Mouse (Mus musculus): ENCODE data around the gene Schip1. TPM values are rescaled to one million over a fixed set of nuclear protein-coding genes. Genes with fewer than 3 reads are reported as not detected.

Gene Schip1
- polyA plus RNA-seq, 1 experiment from 2014 or later = 60.3 TPM

DNA sequence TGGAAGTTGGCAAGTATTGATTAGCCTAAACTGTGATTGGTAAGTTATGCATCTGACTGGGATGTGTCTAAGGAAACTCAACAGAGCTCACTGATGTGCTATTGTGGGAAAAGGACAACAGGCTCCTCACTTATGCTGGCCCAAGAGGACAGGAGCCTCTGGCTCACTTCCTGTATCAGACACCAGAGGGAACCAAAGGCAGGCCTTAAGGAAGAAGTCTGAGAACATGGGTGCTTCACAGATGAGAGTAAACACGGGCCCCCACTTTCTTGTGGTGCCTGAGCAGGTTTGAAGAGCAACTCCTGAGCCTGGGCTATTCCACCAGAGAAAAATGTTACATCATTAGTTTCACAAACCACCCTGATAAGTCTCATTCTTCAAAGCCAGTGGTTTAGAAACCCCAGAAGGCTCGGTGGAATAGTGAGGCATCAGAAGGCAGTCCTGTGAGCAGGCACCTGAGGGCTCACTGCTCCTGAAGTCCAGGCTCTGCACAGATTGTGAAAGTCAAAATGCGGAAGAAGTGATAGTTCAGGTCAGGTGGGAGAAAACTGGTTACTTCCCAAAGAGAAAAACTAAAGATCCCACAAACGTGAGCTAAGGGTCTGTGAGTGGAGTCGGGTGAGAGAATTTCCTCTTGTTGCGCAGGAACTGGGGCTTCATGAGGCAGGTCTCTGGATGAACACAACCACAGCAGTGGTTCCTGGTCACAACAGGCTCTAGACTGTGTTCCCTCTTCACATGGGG is 582.0 kb downstream of the Schip1 start:
- H3K4me2 ChIP-seq (ENCODE audit: low read depth, low read length) = no peak overlapping the region
- ATAC-seq (replicated peaks; ENCODE audit: extremely low read depth, insufficient read depth, low FRiP score) = no peak
- H3K4me3 ChIP-seq (ENCODE audit: low read length) = no peak overlapping the region
- H3K36me3 ChIP-seq (ENCODE audit: control insufficient read depth, insufficient read depth) = no peaks in the 10 kb centered on the region
- no peak overlapping the region for H3K27ac ChIP-seq (ENCODE audit: low read length)
- no peaks in the 10 kb centered on the region for H3K27me3 ChIP-seq (ENCODE audit: control insufficient read depth, insufficient read depth, low read length)
- no peak overlapping the region for H3K9ac ChIP-seq (ENCODE audit: low read length)
- H3K4me1 ChIP-seq (ENCODE audit: control insufficient read depth, insufficient read depth, low read length) = no peaks in the 10 kb centered on the region
- 74% methylated on average over 6 of the region's 6 CpGs for whole genome bisulfite sequencing
- 0 out of 2 replicates have a peak, but pooled peaks cover 3% of the 10 kb centered on the region for H3K9me3 ChIP-seq (replicated peaks; ENCODE audit: control insufficient read depth, low read length)

DNA sequence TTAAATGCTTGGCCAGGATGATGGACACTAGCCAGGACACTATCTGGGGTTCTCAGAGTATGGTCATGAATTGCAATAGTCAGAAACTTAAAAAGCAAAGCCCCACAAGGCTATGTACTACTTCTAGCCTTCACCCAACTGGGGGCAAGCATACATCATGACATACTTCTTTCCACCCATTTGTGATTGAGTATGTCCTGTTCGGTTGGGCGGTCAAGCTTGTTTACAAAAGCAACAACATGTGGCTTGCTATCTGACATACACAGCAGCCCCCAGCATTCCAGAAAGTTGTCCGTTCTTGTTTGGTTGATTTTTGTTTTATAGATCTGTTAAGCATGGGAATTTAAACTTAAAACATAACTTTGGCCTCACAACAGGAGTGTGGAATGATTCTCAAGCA is 582.7 kb downstream of the Schip1 start:
- Histone ChIP-seq H3K9ac (ENCODE audit: low read length) (no peak overlapping the region), H3K36me3 (ENCODE audit: control insufficient read depth, insufficient read depth) (no peaks in the 10 kb centered on the region), H3K4me2 (ENCODE audit: low read depth, low read length) (no peak overlapping the region), H3K27me3 (ENCODE audit: control insufficient read depth, insufficient read depth, low read length) (no peaks in the 10 kb centered on the region), H3K9me3 (replicated peaks; ENCODE audit: control insufficient read depth, low read length) (0 out of 2 replicates have a peak, but pooled peaks cover 3% of the 10 kb centered on the region), H3K4me1 (ENCODE audit: control insufficient read depth, insufficient read depth, low read length) (no peaks in the 10 kb centered on the region), H3K4me3 (ENCODE audit: low read length) (no peak overlapping the region), H3K27ac (ENCODE audit: low read length) (no peak overlapping the region)
- 77% methylated on average over 3 of the region's 3 CpGs for WGBS
- no peak for ATAC-seq (replicated peaks; ENCODE audit: extremely low read depth, insufficient read depth, low FRiP score)

DNA sequence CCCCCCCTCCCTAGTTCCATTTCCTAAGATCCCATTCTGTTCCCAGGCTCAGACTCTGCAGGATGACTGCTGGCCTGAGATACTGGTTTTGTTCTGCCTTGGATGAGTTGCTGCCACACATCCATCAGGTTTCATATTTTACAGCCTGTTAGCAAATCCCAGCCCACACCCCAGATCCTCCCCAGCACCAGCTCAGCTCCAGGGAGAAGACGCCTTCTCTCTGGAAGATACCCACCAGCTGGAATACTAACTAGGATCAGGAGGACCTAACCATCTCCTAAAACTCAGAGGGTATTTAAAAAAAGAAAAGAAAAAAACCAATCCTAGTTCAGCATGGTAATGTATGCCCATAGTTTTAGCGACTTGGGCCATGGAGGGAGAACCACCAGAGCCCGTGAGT is 585.6 kb downstream of the Schip1 start:
- no peak for ATAC-seq (replicated peaks; ENCODE audit: extremely low read depth, insufficient read depth, low FRiP score)
- Histone ChIP-seq H3K27ac (ENCODE audit: low read length) (no peak overlapping the region), H3K9me3 (replicated peaks; ENCODE audit: control insufficient read depth, low read length) (no peaks in the 10 kb centered on the region), H3K4me1 (ENCODE audit: control insufficient read depth, insufficient read depth, low read length) (no peaks in the 10 kb centered on the region), H3K9ac (ENCODE audit: low read length) (no peak overlapping the region), H3K36me3 (ENCODE audit: control insufficient read depth, insufficient read depth) (no peaks in the 10 kb centered on the region), H3K4me2 (ENCODE audit: low read depth, low read length) (no peak overlapping the region), H3K4me3 (ENCODE audit: low read length) (no peak overlapping the region), H3K27me3 (ENCODE audit: control insufficient read depth, insufficient read depth, low read length) (no peaks in the 10 kb centered on the region)
- 87% methylated on average over 3 of the region's 3 CpGs for whole genome bisulfite sequencing

DNA sequence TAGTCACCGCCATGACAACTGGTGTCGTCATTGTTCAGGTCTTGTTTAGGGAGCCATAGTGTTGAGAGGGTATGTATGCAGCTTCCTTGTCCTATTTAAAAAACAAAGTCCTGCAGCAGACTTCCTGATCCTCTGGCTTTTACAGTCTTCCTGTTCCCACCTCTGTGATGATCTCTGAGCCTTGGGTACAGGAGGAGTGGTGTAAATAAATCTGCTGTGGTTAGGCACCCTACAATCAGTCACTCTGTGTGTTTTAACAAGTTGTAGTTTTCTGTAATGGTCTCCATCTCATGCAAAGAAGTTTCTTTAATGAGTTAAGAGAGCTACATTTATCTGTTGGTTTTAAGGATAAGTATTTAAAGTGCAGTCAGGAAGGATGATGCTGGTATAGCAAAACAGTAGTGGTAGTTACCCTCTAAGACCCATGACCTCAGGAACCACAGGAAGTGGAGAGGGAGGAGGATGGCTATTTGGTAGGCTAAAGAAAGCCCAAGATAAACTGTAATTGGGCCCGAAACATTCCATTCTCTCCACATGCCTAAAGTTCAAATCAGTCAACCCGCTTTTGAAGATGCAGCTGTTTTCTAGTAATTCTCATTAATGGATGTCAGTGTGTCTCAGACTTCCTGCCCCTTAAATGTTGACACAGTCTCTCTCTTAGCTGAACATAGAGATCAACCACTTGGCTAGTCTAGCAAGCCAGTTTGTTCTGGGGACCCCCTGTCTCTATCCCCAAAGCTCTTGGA is 592.2 kb downstream of the Schip1 start:
- H3K4me1 ChIP-seq (ENCODE audit: control insufficient read depth, insufficient read depth, low read length) = 0 out of 2 replicates have a peak, but pooled peaks cover 6% of the 10 kb centered on the region
- no peaks in the 10 kb centered on the region for H3K36me3 ChIP-seq (ENCODE audit: control insufficient read depth, insufficient read depth)
- no peak overlapping the region for H3K27ac ChIP-seq (ENCODE audit: low read length)
- H3K27me3 ChIP-seq (ENCODE audit: control insufficient read depth, insufficient read depth, low read length) = no peaks in the 10 kb centered on the region
- no peak overlapping the region for H3K9ac ChIP-seq (ENCODE audit: low read length)
- no peak overlapping the region for H3K4me2 ChIP-seq (ENCODE audit: low read depth, low read length)
- no peak overlapping the region for H3K4me3 ChIP-seq (ENCODE audit: low read length)
- whole genome bisulfite sequencing = 66% methylated on average over 4 of the region's 4 CpGs
- ATAC-seq (replicated peaks; ENCODE audit: extremely low read depth, insufficient read depth, low FRiP score) = no peak
- no peaks in the 10 kb centered on the region for H3K9me3 ChIP-seq (replicated peaks; ENCODE audit: control insufficient read depth, low read length)

DNA sequence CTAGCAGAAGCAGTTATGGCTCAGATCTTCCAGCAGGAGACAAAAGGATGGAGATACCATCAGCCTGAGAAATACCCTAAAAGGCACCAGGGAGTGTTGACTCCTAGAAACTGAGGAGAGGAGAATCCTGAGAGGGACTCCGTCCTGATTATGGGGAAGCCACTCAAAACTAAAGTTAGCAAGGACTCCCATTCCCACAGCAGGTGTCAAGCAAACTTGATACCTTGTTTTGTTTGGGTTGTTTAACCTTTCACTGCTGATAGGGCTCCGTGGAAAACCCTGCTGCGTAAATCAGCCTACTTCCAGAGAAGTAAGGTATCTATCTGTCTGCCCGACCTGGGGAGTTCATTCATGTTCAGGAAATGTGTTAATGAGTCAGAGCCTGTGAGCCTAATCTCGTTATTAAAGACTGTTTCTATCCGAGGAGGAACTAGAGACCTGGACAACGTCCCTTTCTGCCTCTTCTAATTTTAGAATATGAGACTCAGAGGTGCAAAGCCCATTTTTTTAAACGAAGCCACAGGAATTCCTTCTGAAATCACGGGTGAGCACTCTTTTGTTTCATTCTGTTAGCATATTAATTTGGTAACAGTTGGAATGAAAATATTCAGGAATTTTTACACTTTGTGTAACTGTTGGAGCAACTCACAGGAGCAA is 593.1 kb downstream of the Schip1 start:
- Histone ChIP-seq H3K4me2 (ENCODE audit: low read depth, low read length) (peak overlapping the region; percentile 6; the same call in 1 of the 2 replicates), H3K27ac (ENCODE audit: low read length) (no peak overlapping the region), H3K4me3 (ENCODE audit: low read length) (no peak overlapping the region), H3K36me3 (ENCODE audit: control insufficient read depth, insufficient read depth) (no peaks in the 10 kb centered on the region), H3K27me3 (ENCODE audit: control insufficient read depth, insufficient read depth, low read length) (no peaks in the 10 kb centered on the region), H3K9ac (ENCODE audit: low read length) (no peak overlapping the region), H3K4me1 (ENCODE audit: control insufficient read depth, insufficient read depth, low read length) (0 out of 2 replicates have a peak, but pooled peaks cover 6% of the 10 kb centered on the region), H3K9me3 (replicated peaks; ENCODE audit: control insufficient read depth, low read length) (no peaks in the 10 kb centered on the region)
- 9% methylated on average over 9 of the region's 9 CpGs for WGBS
- ATAC-seq (replicated peaks; ENCODE audit: extremely low read depth, insufficient read depth, low FRiP score) = no peak

DNA sequence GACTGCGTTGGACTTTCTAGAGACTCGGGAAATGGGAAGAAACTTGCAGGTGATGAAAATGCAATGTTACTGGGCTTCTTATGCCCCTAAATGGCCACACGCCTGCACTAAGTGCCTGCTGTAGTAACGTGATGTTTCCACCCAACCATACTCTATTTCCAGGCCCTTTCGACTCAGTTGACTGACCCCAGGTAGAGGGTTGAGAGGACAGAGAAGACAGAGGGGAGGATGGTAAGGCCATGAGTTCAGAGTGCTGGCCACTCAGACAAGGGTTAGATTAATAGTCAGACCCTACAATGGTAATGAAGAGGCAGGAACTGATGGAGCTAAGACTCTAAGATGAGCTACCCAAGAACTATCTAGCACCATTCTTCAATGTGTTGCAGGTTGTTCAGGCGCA is 595.4 kb downstream of the Schip1 start:
- no peaks in the 10 kb centered on the region for H3K9me3 ChIP-seq (replicated peaks; ENCODE audit: control insufficient read depth, low read length)
- no peaks in the 10 kb centered on the region for H3K27me3 ChIP-seq (ENCODE audit: control insufficient read depth, insufficient read depth, low read length)
- no peaks in the 10 kb centered on the region for H3K36me3 ChIP-seq (ENCODE audit: control insufficient read depth, insufficient read depth)
- no peak overlapping the region for H3K27ac ChIP-seq (ENCODE audit: low read length)
- no peak overlapping the region for H3K9ac ChIP-seq (ENCODE audit: low read length)
- H3K4me1 ChIP-seq (ENCODE audit: control insufficient read depth, insufficient read depth, low read length) = 0 out of 2 replicates have a peak, but pooled peaks cover 6% of the 10 kb centered on the region
- no peak overlapping the region for H3K4me3 ChIP-seq (ENCODE audit: low read length)
- no peak for ATAC-seq (replicated peaks; ENCODE audit: extremely low read depth, insufficient read depth, low FRiP score)
- WGBS = 91% methylated on average over 6 of the region's 6 CpGs
- no peak overlapping the region for H3K4me2 ChIP-seq (ENCODE audit: low read depth, low read length)

DNA sequence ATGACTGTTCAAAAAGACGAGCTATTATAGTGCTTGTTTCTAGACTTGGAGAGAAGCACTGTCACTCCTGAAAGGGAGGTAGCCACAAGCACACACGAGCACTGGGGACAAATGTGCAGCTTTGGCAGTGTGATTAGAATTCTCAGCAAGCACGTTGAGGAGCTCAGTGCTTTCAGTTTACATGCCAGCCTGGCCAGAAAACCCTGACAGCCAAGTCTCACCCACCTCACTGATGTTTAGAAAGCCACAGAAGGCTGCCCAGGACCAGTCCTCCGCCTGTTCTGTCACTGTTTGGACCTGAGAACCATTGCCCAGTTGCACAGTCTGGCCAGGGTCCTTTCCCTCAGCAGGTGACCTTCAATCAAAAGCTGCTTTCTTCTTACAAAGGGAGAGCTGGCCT is 595.9 kb downstream of the Schip1 start:
- Histone ChIP-seq H3K9me3 (replicated peaks; ENCODE audit: control insufficient read depth, low read length) (no peaks in the 10 kb centered on the region), H3K4me2 (ENCODE audit: low read depth, low read length) (no peak overlapping the region), H3K4me1 (ENCODE audit: control insufficient read depth, insufficient read depth, low read length) (0 out of 2 replicates have a peak, but pooled peaks cover 6% of the 10 kb centered on the region), H3K4me3 (ENCODE audit: low read length) (no peak overlapping the region), H3K27me3 (ENCODE audit: control insufficient read depth, insufficient read depth, low read length) (no peaks in the 10 kb centered on the region), H3K27ac (ENCODE audit: low read length) (no peak overlapping the region), H3K9ac (ENCODE audit: low read length) (no peak overlapping the region), H3K36me3 (ENCODE audit: control insufficient read depth, insufficient read depth) (no peaks in the 10 kb centered on the region)
- 46% methylated on average over 4 of the region's 4 CpGs for WGBS
- ATAC-seq (replicated peaks; ENCODE audit: extremely low read depth, insufficient read depth, low FRiP score) = no peak

DNA sequence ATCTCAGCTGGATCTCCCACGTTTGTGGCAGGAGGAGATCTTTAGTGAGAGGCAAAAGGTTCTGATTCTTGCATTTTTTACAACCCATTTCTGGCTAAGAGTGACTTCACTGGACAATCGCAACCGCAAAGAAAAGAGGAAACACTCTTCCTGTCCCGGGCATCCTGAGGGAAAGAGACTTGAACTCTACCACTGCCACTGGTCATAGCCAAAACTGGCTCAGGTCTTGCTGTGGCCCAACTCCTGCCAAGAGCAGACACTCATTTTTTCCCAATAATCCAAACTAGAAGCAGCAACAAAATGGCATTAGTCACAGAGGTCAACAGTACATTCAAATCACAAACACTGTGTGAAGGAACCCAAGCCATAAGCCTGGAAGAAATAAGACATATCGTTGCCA is 597.8 kb downstream of the Schip1 start:
- Histone ChIP-seq H3K9me3 (replicated peaks; ENCODE audit: control insufficient read depth, low read length) (no peaks in the 10 kb centered on the region), H3K27ac (ENCODE audit: low read length) (no peak overlapping the region), H3K27me3 (ENCODE audit: control insufficient read depth, insufficient read depth, low read length) (no peaks in the 10 kb centered on the region), H3K4me2 (ENCODE audit: low read depth, low read length) (no peak overlapping the region), H3K9ac (ENCODE audit: low read length) (no peak overlapping the region), H3K4me1 (ENCODE audit: control insufficient read depth, insufficient read depth, low read length) (0 out of 2 replicates have a peak, but pooled peaks cover 4% of the 10 kb centered on the region), H3K36me3 (ENCODE audit: control insufficient read depth, insufficient read depth) (no peaks in the 10 kb centered on the region), H3K4me3 (ENCODE audit: low read length) (no peak overlapping the region)
- 60% methylated on average over 5 of the region's 5 CpGs for WGBS
- no peak for ATAC-seq (replicated peaks; ENCODE audit: extremely low read depth, insufficient read depth, low FRiP score)

DNA sequence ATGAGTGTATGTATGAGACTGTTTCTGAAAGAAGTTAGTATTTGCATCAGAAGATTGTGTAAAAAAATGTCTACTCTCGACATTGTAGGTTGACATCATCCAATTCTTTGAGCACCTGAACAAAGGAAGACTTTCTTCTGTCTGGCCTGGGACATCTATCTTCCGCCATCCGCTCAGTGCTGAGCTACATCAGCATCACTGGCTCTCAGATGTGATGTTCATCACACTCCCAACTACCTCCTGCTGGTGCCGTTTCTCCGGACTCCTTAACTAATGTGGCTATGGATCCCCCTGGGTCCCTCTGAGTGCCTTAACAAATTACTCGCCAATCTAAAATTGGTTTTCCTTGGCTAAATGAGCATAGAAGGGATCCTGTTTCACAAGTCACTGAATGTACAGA is 599.7 kb downstream of the Schip1 start:
- H3K4me3 ChIP-seq (ENCODE audit: low read length) = no peak overlapping the region
- no peak for ATAC-seq (replicated peaks; ENCODE audit: extremely low read depth, insufficient read depth, low FRiP score)
- no peaks in the 10 kb centered on the region for H3K27me3 ChIP-seq (ENCODE audit: control insufficient read depth, insufficient read depth, low read length)
- 88% methylated on average over 6 of the region's 6 CpGs for WGBS
- H3K9me3 ChIP-seq (replicated peaks; ENCODE audit: control insufficient read depth, low read length) = no peaks in the 10 kb centered on the region
- H3K4me1 ChIP-seq (ENCODE audit: control insufficient read depth, insufficient read depth, low read length) = 0 out of 2 replicates have a peak, but pooled peaks cover 3% of the 10 kb centered on the region
- no peak overlapping the region for H3K9ac ChIP-seq (ENCODE audit: low read length)
- no peak overlapping the region for H3K4me2 ChIP-seq (ENCODE audit: low read depth, low read length)
- no peak overlapping the region for H3K27ac ChIP-seq (ENCODE audit: low read length)
- no peaks in the 10 kb centered on the region for H3K36me3 ChIP-seq (ENCODE audit: control insufficient read depth, insufficient read depth)
